Mouse (Mus musculus): ENCODE results near the gene Samsn1.

DNA sequence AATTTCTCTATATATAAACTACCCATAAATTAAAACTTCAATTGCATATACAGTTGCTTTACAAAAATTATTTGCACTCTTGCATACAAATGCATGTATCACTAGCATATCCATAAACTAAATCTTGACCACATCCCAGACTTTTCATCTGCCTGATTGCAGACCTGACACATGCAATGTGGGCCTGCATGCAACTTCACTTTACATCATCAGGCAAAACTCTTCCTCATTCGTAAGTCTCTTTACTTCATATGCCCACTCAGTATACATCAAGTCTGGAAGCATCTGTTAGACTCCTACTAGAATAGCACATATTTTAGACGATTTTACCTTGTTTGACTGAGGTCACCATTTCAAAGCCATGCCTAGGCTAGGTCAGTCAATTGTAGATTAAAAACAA is 157.4 kb downstream of the Samsn1 start:
- no peak for TF ChIP-seq CTCF (IDR thresholded peaks at IDR 0.05; ENCODE audit: borderline replicate concordance, extremely low read depth, insufficient read depth, insufficient read length)
- TF ChIP-seq POLR2A (IDR thresholded peaks at IDR 0.05; ENCODE audit: borderline replicate concordance, extremely low read depth, insufficient read depth, insufficient read length, poor library complexity, severe bottlenecking): no peak
